Mouse (Mus musculus) heart, embryonic 16.5 days (tissue): ENCODE measurements around the gene Ssr1. TPM values are rescaled to one million over a fixed set of nuclear protein-coding genes. Genes with fewer than 3 reads are reported as not detected.
A peak's percentile ranks its signal among the peaks of the same experiment; 100 is the strongest.

Experiments used
- ATAC-seq: fragments of 200-750 bp; cut with Nextera tagmentation; replicated peaks from 2 replicates; pipeline ENCODE4 v1.8.0; 2017; ENCODE audit warnings: moderate number of reproducible peaks; ENCODE audit not compliant: insufficient read depth, low FRiP score; ENCODE audit errors: extremely low read depth
- H3K27ac ChIP-seq: fragments of 300-500 bp; sonication (generic); 2 replicates; pipeline ENCODE4 v1.5.1; 2014; ENCODE audit warnings: mild to moderate bottlenecking, low read length, control low read depth, moderate library complexity
- H3K27me3 ChIP-seq: fragments of 300-500 bp; sonication (generic); 2 replicates; pipeline ENCODE4 v1.6.1; 2014; ENCODE audit warnings: low read length, mixed read lengths; ENCODE audit not compliant: control insufficient read depth, insufficient read depth
- H3K36me3 ChIP-seq: fragments of 300-500 bp; sonication (generic); 2 replicates; pipeline ENCODE4 v1.6.1; 2014; ENCODE audit not compliant: control insufficient read depth, insufficient read depth
- H3K4me1 ChIP-seq: fragments of 300-500 bp; sonication (generic); 2 replicates; pipeline ENCODE4 v1.6.1; 2014; ENCODE audit warnings: low read length, mixed read lengths; ENCODE audit not compliant: control insufficient read depth, insufficient read depth
- H3K4me2 ChIP-seq: fragments of 300-500 bp; sonication (generic); 2 replicates; pipeline ENCODE4 v1.6.1; 2014; ENCODE audit warnings: low read depth, mild to moderate bottlenecking, control low read depth, low read length
- H3K4me3 ChIP-seq: fragments of 300-500 bp; sonication (generic); 2 replicates; pipeline ENCODE4 v1.5.1; 2014; ENCODE audit warnings: mild to moderate bottlenecking, control low read depth, low read length
- H3K9ac ChIP-seq: fragments of 300-500 bp; sonication (generic); 2 replicates; pipeline ENCODE4 v1.6.1; 2014; ENCODE audit warnings: low read length, control low read depth
- H3K9me3 ChIP-seq: fragments of 300-500 bp; sonication (generic); replicated peaks from 2 replicates; pipeline ENCODE4 v1.6.1; 2016; ENCODE audit warnings: low read length; ENCODE audit not compliant: control insufficient read depth
- WGBS: fragments of 180-500 bp; shearing (Covaris S2); extraction: QIAGEN DNeasy Blood & Tissue Kit; methylation state at CpG from one replicate; pipeline ENCODE4 v1.1.7; 2014; 5-methylcytosine and 5-hydroxymethylcytosine counted together
- polyA plus RNA-seq: library from polyadenylated mRNA; unstranded; fragments of >200 nt; fragmentation: Nextera tagmentation; extraction: Ambion mirVana; gene quantifications from 2 replicates; pipeline ENCODE4 v1.2.1, GENCODE M21; 2015

Gene Ssr1
- polyA plus RNA-seq, 1 experiment from 2014 or later: 81.2 TPM

DNA sequence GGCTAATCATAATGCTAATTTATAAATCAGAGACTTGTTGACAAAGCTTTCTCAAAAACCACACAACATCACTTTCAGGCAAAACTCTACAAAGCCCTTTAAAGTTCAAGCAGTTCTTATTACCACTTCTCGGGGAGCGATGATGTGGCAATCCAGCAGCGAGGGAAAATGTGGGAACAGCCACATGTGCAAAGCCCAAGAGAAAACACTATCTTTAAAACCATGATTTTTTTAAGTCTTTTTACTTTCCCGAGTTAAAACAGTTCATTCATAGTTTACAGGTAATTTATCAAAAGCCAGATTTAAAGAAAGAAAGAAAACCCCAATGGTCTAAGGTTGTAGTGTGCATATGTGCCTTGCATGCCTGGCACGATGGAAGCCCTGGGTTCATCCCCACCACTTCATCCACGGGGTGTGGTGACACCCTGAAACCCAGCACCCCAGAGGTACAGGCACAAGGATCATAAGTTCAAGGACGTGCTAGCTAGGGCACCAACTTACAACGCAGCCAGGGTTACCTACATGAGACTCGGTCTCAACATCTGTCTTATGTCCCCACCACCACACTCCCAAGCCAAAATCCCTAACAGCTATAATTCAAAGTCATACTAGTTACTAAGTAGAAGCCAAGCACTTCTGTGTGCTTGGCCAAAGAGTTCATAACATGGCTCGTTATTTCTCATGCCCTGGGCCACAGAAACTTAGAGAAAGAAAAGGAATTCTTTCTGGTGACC is 1.2 kb downstream of the Ssr1 start:
- Histone ChIP-seq H3K27ac (no peak overlapping the region; the same call in 1 of the 2 replicates), H3K4me1 (peaks cover 5% of the 10 kb centered on the region), H3K27me3 (no peaks in the 10 kb centered on the region), H3K4me3 (peak overlapping the region; percentile 96), H3K9me3 (no peaks in the 10 kb centered on the region), H3K4me2 (peak overlapping the region; percentile 77), H3K9ac (peak overlapping the region; percentile 96), H3K36me3 (peaks cover 23% of the 10 kb centered on the region)
- 10% methylated on average over 10 of the region's 10 CpGs for WGBS
- ATAC-seq: no peak

DNA sequence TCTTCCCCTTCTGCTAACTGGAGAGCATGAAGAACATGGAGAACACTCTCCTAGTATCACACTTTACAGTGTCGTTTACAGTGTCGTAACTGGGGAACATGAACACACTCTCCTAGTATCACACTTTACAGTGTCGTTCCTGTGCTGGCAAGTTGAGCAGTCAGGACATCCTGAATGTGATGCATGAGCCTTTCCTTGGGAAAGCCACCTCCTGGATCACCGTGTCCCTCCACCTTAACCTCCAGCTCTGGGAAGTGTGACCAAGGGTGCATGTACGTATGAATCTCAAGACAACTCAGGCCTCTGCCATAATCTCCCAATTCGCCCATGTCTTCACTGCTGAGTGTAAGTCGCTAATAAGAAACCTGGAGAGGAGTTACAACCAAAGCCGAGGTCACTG is 4.3 kb downstream of the Ssr1 start:
- H3K36me3 ChIP-seq: peaks cover 46% of the 10 kb centered on the region
- 84% methylated on average over 8 of the region's 8 CpGs for WGBS

DNA sequence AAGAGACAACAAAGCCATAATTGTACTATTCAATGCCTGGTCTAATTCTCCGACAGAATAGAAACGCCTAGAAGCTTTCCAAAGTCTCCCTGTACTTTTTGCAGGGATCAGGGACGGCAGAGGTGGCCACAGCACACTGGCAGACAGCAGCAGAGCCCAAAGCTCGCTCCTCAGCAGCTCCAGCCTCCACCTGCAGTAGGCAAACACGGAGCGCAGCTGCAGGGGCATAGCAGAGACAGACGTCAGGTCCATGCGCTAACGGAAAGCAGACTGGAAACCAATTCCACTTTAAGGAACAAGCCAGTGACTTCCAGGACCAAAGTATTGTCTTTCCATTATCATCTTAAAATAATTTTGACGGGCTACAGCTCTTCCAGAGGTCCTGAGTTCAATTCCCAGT is 7.9 kb downstream of the Ssr1 start:
- Histone ChIP-seq H3K4me3 (no peak overlapping the region), H3K36me3 (peaks cover 69% of the 10 kb centered on the region), H3K4me1 (no peaks in the 10 kb centered on the region), H3K9me3 (no peaks in the 10 kb centered on the region), H3K27ac (no peak overlapping the region), H3K4me2 (no peak overlapping the region), H3K9ac (no peak overlapping the region), H3K27me3 (no peaks in the 10 kb centered on the region)
- 88% methylated on average over 10 of the region's 10 CpGs for WGBS
- ATAC-seq: no peak

More for the DNA sequence above, 4.3 kb downstream of the Ssr1 start:
- H3K9me3 ChIP-seq: no peaks in the 10 kb centered on the region
- no peak overlapping the region for H3K27ac ChIP-seq
- peaks cover 5% of the 10 kb centered on the region for H3K4me1 ChIP-seq
- no peak overlapping the region for H3K4me2 ChIP-seq
- no peak overlapping the region for H3K4me3 ChIP-seq
- no peak for ATAC-seq
- no peaks in the 10 kb centered on the region for H3K27me3 ChIP-seq
- no peak overlapping the region for H3K9ac ChIP-seq

DNA sequence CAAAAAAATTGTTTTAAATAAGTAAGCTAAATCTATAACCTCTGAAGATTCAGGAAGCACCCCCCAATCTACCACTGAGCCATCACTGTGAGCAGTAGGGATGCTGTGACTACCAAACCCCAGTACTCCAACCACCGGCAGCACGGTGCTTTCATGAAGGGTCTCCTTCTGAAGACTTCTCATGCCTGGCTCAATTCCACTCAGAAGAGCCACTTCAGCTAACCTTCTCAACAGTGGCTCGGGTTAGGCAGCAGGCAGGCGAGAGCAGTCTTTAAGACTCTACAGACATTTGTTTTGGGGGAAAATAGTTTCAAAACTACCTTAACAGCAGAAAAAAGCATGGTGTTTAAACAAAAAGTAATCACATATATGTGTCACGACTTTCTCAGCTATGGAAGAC is 13.0 kb downstream of the Ssr1 start:
- Histone ChIP-seq H3K4me3 (no peak overlapping the region), H3K27ac (no peak overlapping the region), H3K36me3 (peaks cover 61% of the 10 kb centered on the region), H3K27me3 (no peaks in the 10 kb centered on the region), H3K9me3 (no peaks in the 10 kb centered on the region), H3K4me2 (no peak overlapping the region), H3K4me1 (no peaks in the 10 kb centered on the region), H3K9ac (no peak overlapping the region)
- ATAC-seq: no peak
- 84% methylated on average over 5 of the region's 5 CpGs for WGBS

DNA sequence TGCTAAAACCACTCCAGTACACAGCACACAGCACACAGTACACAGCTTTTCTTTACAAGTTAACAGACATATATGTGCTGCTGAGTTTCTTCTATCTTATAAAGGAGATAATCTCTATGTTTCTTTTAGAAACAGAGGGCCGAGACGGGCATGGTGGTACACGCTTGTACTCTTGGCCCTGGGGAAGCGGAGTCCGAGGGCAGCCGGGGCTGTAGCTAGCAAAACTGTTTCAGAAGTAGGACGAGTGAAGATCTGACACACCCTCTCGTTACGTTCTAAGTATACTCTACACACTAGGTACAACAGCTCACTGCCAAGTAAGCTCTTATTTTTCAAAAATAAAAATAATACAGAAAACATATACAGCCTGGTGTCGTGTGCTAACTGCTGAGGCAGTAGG is 13.7 kb downstream of the Ssr1 start:
- H3K4me3 ChIP-seq: no peak overlapping the region
- H3K27ac ChIP-seq: no peak overlapping the region
- H3K4me2 ChIP-seq: no peak overlapping the region
- H3K9ac ChIP-seq: no peak overlapping the region
- no peaks in the 10 kb centered on the region for H3K27me3 ChIP-seq
- H3K9me3 ChIP-seq: no peaks in the 10 kb centered on the region
- no peaks in the 10 kb centered on the region for H3K4me1 ChIP-seq
- no peak for ATAC-seq
- H3K36me3 ChIP-seq: peaks cover 57% of the 10 kb centered on the region
- WGBS: 92% methylated on average over 10 of the region's 10 CpGs

DNA sequence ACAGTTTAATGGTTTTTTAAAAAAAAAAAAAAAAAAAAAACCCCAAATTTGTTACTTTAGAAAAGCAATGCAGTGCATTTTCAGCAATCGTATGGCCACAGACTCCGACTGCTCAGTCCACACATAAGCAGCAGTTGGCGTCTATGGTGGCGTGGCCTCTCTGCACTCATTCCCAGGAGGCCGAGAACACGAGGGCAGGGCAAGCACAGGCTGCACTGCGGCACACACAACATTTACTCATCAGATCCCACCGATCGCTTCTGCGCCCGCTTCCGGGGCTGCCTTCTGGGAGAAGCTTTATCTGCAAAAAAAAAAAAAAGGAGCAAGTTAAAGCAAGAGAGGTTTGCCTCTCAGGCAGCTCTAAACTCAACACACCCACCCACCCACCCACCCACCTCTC is 14.5 kb downstream of the Ssr1 start:
- no peak overlapping the region for H3K4me3 ChIP-seq
- H3K4me2 ChIP-seq: no peak overlapping the region
- H3K27me3 ChIP-seq: no peaks in the 10 kb centered on the region
- no peak overlapping the region for H3K27ac ChIP-seq
- H3K9me3 ChIP-seq: no peaks in the 10 kb centered on the region
- no peak overlapping the region for H3K9ac ChIP-seq
- 91% methylated on average over 12 of the region's 12 CpGs for WGBS
- peaks cover 53% of the 10 kb centered on the region for H3K36me3 ChIP-seq
- H3K4me1 ChIP-seq: no peaks in the 10 kb centered on the region
- no peak for ATAC-seq

DNA sequence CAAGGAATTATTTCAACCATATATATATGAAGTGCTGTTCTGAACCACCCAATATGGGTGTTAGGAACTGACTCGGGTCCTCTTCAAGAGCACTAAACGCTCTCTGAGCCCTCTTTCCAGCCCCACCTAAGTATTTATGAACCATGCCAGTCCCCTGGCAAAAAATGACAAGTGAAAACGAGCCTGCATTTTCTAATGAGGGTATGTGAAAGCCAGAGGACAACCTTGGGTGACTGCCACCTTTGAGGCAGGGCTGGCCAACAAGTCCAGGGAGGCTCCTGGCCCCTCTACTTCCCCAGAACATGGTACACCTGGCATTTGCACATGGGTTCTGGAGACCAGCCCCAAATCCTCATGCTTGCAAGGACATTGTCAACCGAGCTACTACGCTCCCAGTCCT is 19.3 kb downstream of the Ssr1 start:
- no peak for ATAC-seq
- H3K4me2 ChIP-seq: no peak overlapping the region
- peaks cover 19% of the 10 kb centered on the region for H3K36me3 ChIP-seq
- no peak overlapping the region for H3K4me3 ChIP-seq
- no peak overlapping the region for H3K27ac ChIP-seq
- H3K9me3 ChIP-seq: no peaks in the 10 kb centered on the region
- H3K27me3 ChIP-seq: no peaks in the 10 kb centered on the region
- H3K4me1 ChIP-seq: no peaks in the 10 kb centered on the region
- 81% methylated on average over 5 of the region's 5 CpGs for WGBS
- H3K9ac ChIP-seq: no peak overlapping the region

DNA sequence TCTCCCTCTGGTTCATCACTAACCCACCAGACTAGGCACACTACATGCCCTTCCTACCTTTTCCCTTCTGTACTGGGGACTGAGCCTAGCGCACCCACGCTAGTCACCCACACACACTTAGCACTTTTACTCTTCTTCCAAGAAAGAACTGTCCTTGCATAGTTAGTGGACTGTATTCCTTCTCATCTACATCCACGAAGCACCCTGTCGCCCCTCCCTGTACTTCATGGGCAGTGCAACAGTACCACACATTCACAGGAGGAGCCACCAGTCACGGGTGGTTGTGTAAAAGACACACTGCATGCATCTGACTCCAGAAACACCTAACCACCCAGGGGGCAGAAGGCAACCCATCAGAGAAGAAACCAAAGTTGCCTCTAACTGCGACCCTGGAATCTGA is 20.0 kb downstream of the Ssr1 start:
- H3K4me1 ChIP-seq: no peaks in the 10 kb centered on the region
- H3K9me3 ChIP-seq: no peaks in the 10 kb centered on the region
- peaks cover 12% of the 10 kb centered on the region for H3K36me3 ChIP-seq
- 83% methylated on average over 6 of the region's 6 CpGs for WGBS
- H3K4me2 ChIP-seq: no peak overlapping the region
- H3K27me3 ChIP-seq: no peaks in the 10 kb centered on the region
- H3K27ac ChIP-seq: no peak overlapping the region
- no peak overlapping the region for H3K9ac ChIP-seq
- no peak for ATAC-seq
- H3K4me3 ChIP-seq: no peak overlapping the region

DNA sequence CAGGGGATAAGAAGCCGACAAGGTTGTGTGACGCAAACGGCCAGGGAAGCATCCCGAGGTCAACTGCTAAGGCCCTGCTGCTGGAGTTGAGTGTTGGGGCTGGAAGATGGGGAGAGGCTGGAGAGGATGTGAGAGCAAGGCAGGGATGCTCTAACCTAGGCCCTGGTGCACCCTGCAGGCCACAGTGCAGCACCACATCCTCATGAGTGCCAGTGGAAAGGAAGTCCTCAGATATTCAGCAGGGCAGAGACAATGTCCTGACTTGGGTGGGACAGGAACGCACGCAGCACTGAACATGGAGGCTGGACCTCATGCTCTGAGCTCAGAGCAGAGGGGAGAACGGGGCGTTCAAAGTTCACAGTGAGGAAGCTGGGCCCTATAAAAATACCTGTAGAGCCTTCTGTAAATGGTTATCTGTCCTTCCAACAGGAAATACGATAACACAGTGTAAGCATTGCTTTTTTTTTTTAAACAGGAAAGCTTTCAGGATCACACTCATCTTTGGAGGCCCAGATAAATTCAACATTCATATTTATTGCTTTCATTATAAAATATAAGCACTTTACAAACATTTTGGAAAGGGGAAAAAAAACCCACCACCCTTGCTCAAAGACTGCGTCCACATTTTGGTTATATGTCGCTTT is 23.0 kb downstream of the Ssr1 start:
- Histone ChIP-seq H3K27me3 (no peaks in the 10 kb centered on the region), H3K36me3 (0 out of 2 replicates have a peak, but pooled peaks cover 2% of the 10 kb centered on the region), H3K27ac (no peak overlapping the region), H3K4me1 (peaks cover 5% of the 10 kb centered on the region; the same call in 1 of the 2 replicates), H3K4me2 (no peak overlapping the region), H3K4me3 (no peak overlapping the region), H3K9me3 (no peaks in the 10 kb centered on the region), H3K9ac (no peak overlapping the region)
- WGBS: 69% methylated on average over 11 of the region's 11 CpGs
- no peak for ATAC-seq
